Mouse (Mus musculus) left cerebral cortex, postnatal 25 days (tissue): ENCODE data around the gene Phyh. TPM values are rescaled to one million over a fixed set of nuclear protein-coding genes. Genes with fewer than 3 reads are reported as not detected.

Experiments used
- DNase-seq, 2 experiments: peaks; one replicate each; pipeline ENCODE4 v3.0.0; 2022; ENCODE audit warnings: low spot score in 2 of 2, mixed read lengths in 1 of 2
- intact Hi-C: fragments of 180-260 bp; cut with DNase I; formaldehyde crosslinking; loops from one replicate; pipeline ENCODE4 v1.15.1; 2025
- total RNA-seq, 2 experiments: library from RNA; stranded (reverse); gene quantifications; 2 replicates each; pipeline ENCODE4 v1.2.3; 2021

Phyh gene
- total RNA-seq, 2 experiments from 2014 or later = 89.0 to 91.5 TPM

- no peak for DNase-seq
- intact Hi-C loops = no loop called here
These were observed 68.8 kb downstream of the Phyh start for GRCm38 (mm10) chr2:4987388-4988180.

Other genes starting within 250 kb of the Phyh start
- gene Bend7, start 201.2 kb upstream of the Phyh start, total RNA-seq = 1 to 10 TPM; 2.5 to 3.5 TPM
- 10 to 100 TPM; 21.2 to 23.1 TPM for gene Sephs1, start 37.5 kb upstream of the Phyh start, total RNA-seq
- gene Ucma, start 57.1 kb downstream of the Phyh start, total RNA-seq = 1 to 10 TPM; 1.5 to 2.1 TPM
- 1 to 10 TPM; 1.2 to 1.3 TPM for gene Mcm10, start 93.8 kb downstream of the Phyh start, total RNA-seq
- gene Optn, start 145.0 kb downstream of the Phyh start, total RNA-seq = 10 to 100 TPM; 17.4 TPM
- 10 to 100 TPM; 18.6 to 20.2 TPM for gene Ccdc3, start 218.8 kb downstream of the Phyh start, total RNA-seq